Mouse (Mus musculus): Measurements from ENCODE around the gene Rilpl1. TPM values are rescaled to one million over a fixed set of nuclear protein-coding genes. Genes with fewer than 3 reads are reported as not detected.

Rilpl1 gene
- polyA plus RNA-seq, 2 experiments: 0.98 to 1.4 TPM

GRCm38 (mm10) chr5:124456762-124457161 is 74.4 kb downstream of the Rilpl1 start:
- no peak for TF ChIP-seq CTCF (IDR thresholded peaks at IDR 0.05; ENCODE audit: low read depth)
- no peaks in the 10 kb centered on the region for H3K27me3 ChIP-seq (ENCODE audit: control insufficient read depth, insufficient read depth, low read length)
- H3K9ac ChIP-seq (replicated peaks): no peak overlapping the region
- no peak for ATAC-seq (ENCODE audit: insufficient read depth)
- no peak for DNase-seq (ENCODE audit: low read depth in 3 of 3, low spot score in 3 of 3)
- H3K36me3 ChIP-seq (replicated peaks; ENCODE audit: control insufficient read depth, insufficient read depth, low read depth): peaks cover 91% of the 10 kb centered on the region
- 92% methylated on average over 6 of the region's 6 CpGs for whole genome bisulfite sequencing (ENCODE audit: insufficient replicate concordance)
- no peaks in the 10 kb centered on the region for H3K9me3 ChIP-seq (ENCODE audit: control insufficient read depth, low read length)
- no peak overlapping the region for H3K4me3 ChIP-seq (ENCODE audit: insufficient read depth in 1 of 2, low read depth in 2 of 2, low read length in 2 of 2)
- no peaks in the 10 kb centered on the region for H3K4me1 ChIP-seq (replicated peaks; ENCODE audit: control insufficient read depth in 2 of 2, insufficient read depth in 2 of 2, low read length in 1 of 2)
- H3K27ac ChIP-seq: no peak overlapping the region
- no peak overlapping the region for H3K4me2 ChIP-seq (ENCODE audit: low read depth)

- peaks cover 18 to 24% of the 10 kb centered on the region in 2 experiments for H3K4me1 ChIP-seq (replicated peaks; ENCODE audit: control insufficient read depth in 2 of 2, insufficient read depth in 2 of 2, low read length in 1 of 2)
- no peak overlapping the region for H3K27ac ChIP-seq
- WGBS (ENCODE audit: insufficient replicate concordance): 88% methylated on average over 1 of the region's 1 CpGs
- TF ChIP-seq EP300 (IDR thresholded peaks at IDR 0.05; ENCODE audit: low read depth) (no peak), CTCF (IDR thresholded peaks at IDR 0.05; ENCODE audit: low read depth) (no peak)
- no peak overlapping the region for H3K4me2 ChIP-seq (ENCODE audit: low read depth)
- no peak overlapping the region for H3K9ac ChIP-seq (replicated peaks)
- no peak overlapping the region for H3K4me3 ChIP-seq (ENCODE audit: insufficient read depth in 1 of 2, low read depth in 2 of 2, low read length in 2 of 2)
- H3K9me3 ChIP-seq (ENCODE audit: control insufficient read depth, low read length): no peaks in the 10 kb centered on the region
- H3K27me3 ChIP-seq (ENCODE audit: control insufficient read depth, insufficient read depth, low read length): no peaks in the 10 kb centered on the region
- DNase-seq (ENCODE audit: low read depth in 3 of 3, low spot score in 3 of 3): no peak
- ATAC-seq (ENCODE audit: insufficient read depth): no peak
- H3K36me3 ChIP-seq (replicated peaks; ENCODE audit: control insufficient read depth, insufficient read depth, low read depth): peaks cover 96% of the 10 kb centered on the region
Measured at GRCm38 (mm10) chr5:124454082-124454419, 77.1 kb downstream of the Rilpl1 start.

- Histone ChIP-seq H3K9me3 (ENCODE audit: control insufficient read depth, low read length) (no peaks in the 10 kb centered on the region), H3K4me3 (ENCODE audit: insufficient read depth in 1 of 2, low read depth in 2 of 2, low read length in 2 of 2) (no peak overlapping the region), H3K27me3 (ENCODE audit: control insufficient read depth, insufficient read depth, low read length) (no peaks in the 10 kb centered on the region), H3K36me3 (replicated peaks; ENCODE audit: control insufficient read depth, insufficient read depth, low read depth) (peaks cover 96% of the 10 kb centered on the region), H3K4me2 (ENCODE audit: low read depth) (no peak overlapping the region), H3K9ac (replicated peaks) (no peak overlapping the region), H3K4me1 (replicated peaks; ENCODE audit: control insufficient read depth in 2 of 2, insufficient read depth in 2 of 2, low read length in 1 of 2) (peaks cover 19 to 27% of the 10 kb centered on the region in 2 experiments), H3K27ac (no peak overlapping the region)
- TF ChIP-seq CTCF (IDR thresholded peaks at IDR 0.05; ENCODE audit: low read depth): no peak
- TF ChIP-seq EP300 (IDR thresholded peaks at IDR 0.05; ENCODE audit: low read depth): no peak
- no peak for ATAC-seq (ENCODE audit: insufficient read depth)
- no peak for DNase-seq (ENCODE audit: low read depth in 3 of 3, low spot score in 3 of 3)
- WGBS (ENCODE audit: insufficient replicate concordance): 85% methylated on average over 13 of the region's 13 CpGs
Measured at GRCm38 (mm10) chr5:124453339-124454081, 77.7 kb downstream of the Rilpl1 start.

- ATAC-seq (ENCODE audit: insufficient read depth) (no peak), DNase-seq (ENCODE audit: low read depth in 3 of 3, low spot score in 3 of 3) (no peak)
- H3K9ac ChIP-seq (replicated peaks): no peak overlapping the region
- H3K27me3 ChIP-seq (ENCODE audit: control insufficient read depth, insufficient read depth, low read length): no peaks in the 10 kb centered on the region
- no peaks in the 10 kb centered on the region for H3K9me3 ChIP-seq (ENCODE audit: control insufficient read depth, low read length)
- H3K36me3 ChIP-seq (replicated peaks; ENCODE audit: control insufficient read depth, insufficient read depth, low read depth): peaks cover 97% of the 10 kb centered on the region
- 77% methylated on average over 15 of the region's 15 CpGs for WGBS (ENCODE audit: insufficient replicate concordance)
- TF ChIP-seq CTCF (IDR thresholded peaks at IDR 0.05; ENCODE audit: low read depth) (no peak), EP300 (IDR thresholded peaks at IDR 0.05; ENCODE audit: low read depth) (no peak)
- no peak overlapping the region for H3K4me3 ChIP-seq (ENCODE audit: insufficient read depth in 1 of 2, low read depth in 2 of 2, low read length in 2 of 2)
- H3K4me1 ChIP-seq (replicated peaks; ENCODE audit: control insufficient read depth in 2 of 2, insufficient read depth in 2 of 2, low read length in 1 of 2): peaks cover 19 to 33% of the 10 kb centered on the region in 2 experiments
- no peak overlapping the region for H3K27ac ChIP-seq
- no peak overlapping the region for H3K4me2 ChIP-seq (ENCODE audit: low read depth)
Measured at GRCm38 (mm10) chr5:124452494-124453228, 78.5 kb downstream of the Rilpl1 start.

- peak overlapping the region; percentile 60 for H3K27ac ChIP-seq
- 63% methylated on average over 16 of the region's 16 CpGs for WGBS (ENCODE audit: insufficient replicate concordance)
- peak overlapping the region; percentile 45 for H3K4me2 ChIP-seq (ENCODE audit: low read depth)
- H3K9me3 ChIP-seq (ENCODE audit: control insufficient read depth, low read length): no peaks in the 10 kb centered on the region
- peak overlapping the region; percentile 38 for H3K9ac ChIP-seq (replicated peaks)
- peaks cover 87% of the 10 kb centered on the region for H3K36me3 ChIP-seq (replicated peaks; ENCODE audit: control insufficient read depth, insufficient read depth, low read depth)
- H3K4me3 ChIP-seq (ENCODE audit: insufficient read depth in 1 of 2, low read depth in 2 of 2, low read length in 2 of 2): peak overlapping the region in 1 of 2 experiments; percentile 7; a peak in 1 of 4 replicates
- peaks cover 28 to 45% of the 10 kb centered on the region in 2 experiments for H3K4me1 ChIP-seq (replicated peaks; ENCODE audit: control insufficient read depth in 2 of 2, insufficient read depth in 2 of 2, low read length in 1 of 2)
- H3K27me3 ChIP-seq (ENCODE audit: control insufficient read depth, insufficient read depth, low read length): no peaks in the 10 kb centered on the region
- TF ChIP-seq EP300 (IDR thresholded peaks at IDR 0.05; ENCODE audit: low read depth): peak; percentile 70
- no peak for TF ChIP-seq CTCF (IDR thresholded peaks at IDR 0.05; ENCODE audit: low read depth)
- DNase-seq (ENCODE audit: low read depth in 3 of 3, low spot score in 3 of 3) (peak in 1 of 3 experiments; percentile 30), ATAC-seq (ENCODE audit: insufficient read depth) (peak; percentile 51)
Measured at GRCm38 (mm10) chr5:124450641-124451340, 80.4 kb downstream of the Rilpl1 start.

Measured in liver, embryonic 14.5 days (tissue).